Mouse (Mus musculus): Measurements from ENCODE around the gene Serpina1b. TPM values are rescaled to one million over a fixed set of nuclear protein-coding genes. Genes with fewer than 3 reads are reported as not detected.
"Not testable (repeated sequence)": the region's sequence is repeated elsewhere in the genome, so short reads cannot be mapped to it uniquely, and the experiment has no call there.

Serpina1b gene
- polyA plus RNA-seq, 1 experiment: 97.4 TPM

GRCm38 (mm10) chr12:103700144-103700750, 129.9 kb downstream of the Serpina1b start:
- no peak for DNase-seq (ENCODE audit: low read depth)

GRCm38 (mm10) chr12:103695429-103695828, 134.7 kb downstream of the Serpina1b start, which contains the start of gene Serpina1f:
TSS of gene Serpina1f (minus strand) at chr12:103695529.
- no peak for DNase-seq (ENCODE audit: low read depth)

GRCm38 (mm10) chr12:103688221-103688814, 141.9 kb downstream of the Serpina1b start:
- no peak for DNase-seq (ENCODE audit: low read depth)

GRCm38 (mm10) chr12:103687021-103687420, 143.2 kb downstream of the Serpina1b start:
- no peak for DNase-seq (ENCODE audit: low read depth)

GRCm38 (mm10) chr12:103686050-103686449, 144.1 kb downstream of the Serpina1b start:
- DNase-seq (ENCODE audit: low read depth): no peak

- no peak for DNase-seq (ENCODE audit: low read depth)
Measured at GRCm38 (mm10) chr12:103685386-103685785, 144.8 kb downstream of the Serpina1b start.

GRCm38 (mm10) chr12:103683775-103684174, 146.4 kb downstream of the Serpina1b start:
- DNase-seq (ENCODE audit: low read depth): no peak

GRCm38 (mm10) chr12:103681739-103682138, 148.4 kb downstream of the Serpina1b start:
- no peak for DNase-seq (ENCODE audit: low read depth)

- no peak for DNase-seq (ENCODE audit: low read depth)
Measured at GRCm38 (mm10) chr12:103681169-103681568, 149.0 kb downstream of the Serpina1b start.

- DNase-seq (ENCODE audit: low read depth): not testable (repeated sequence)
Measured at GRCm38 (mm10) chr12:103679853-103680252, 150.3 kb downstream of the Serpina1b start.

Other genes with a start within 250 kb of the Serpina1b start
- gene Serpina10, start 198.9 kb downstream of the Serpina1b start, polyA plus RNA-seq (2012; rRNA removed): not detected in 2 replicates
- gene Serpina6, start 173.2 kb downstream of the Serpina1b start, polyA plus RNA-seq (2012; rRNA removed): 0.07 and 0.22 TPM in 2 replicates
- gene Serpina16, start 154.2 kb downstream of the Serpina1b start, polyA plus RNA-seq (2012; rRNA removed): 428 and 754 TPM in 2 replicates
- gene Serpina1f, start 134.8 kb downstream of the Serpina1b start, polyA plus RNA-seq (2012; rRNA removed): 1,703 and 1,721 TPM in 2 replicates
- 2.5 and 4.3 TPM in 2 replicates for gene Serpina1d, start 56.8 kb downstream of the Serpina1b start, polyA plus RNA-seq (2012; rRNA removed)
- 4.8 and 41.4 TPM in 2 replicates for gene Serpina1a, start 33.2 kb upstream of the Serpina1b start, polyA plus RNA-seq (2012; rRNA removed)
- gene Serpina1c, start 74.5 kb upstream of the Serpina1b start, polyA plus RNA-seq (2012; rRNA removed): 5.4 and 7.3 TPM in 2 replicates
- 0.36 and 0.85 TPM in 2 replicates for gene Serpina1e, start 128.6 kb upstream of the Serpina1b start, polyA plus RNA-seq (2012; rRNA removed)
- not detected in 2 replicates for gene Serpina11, start 159.6 kb upstream of the Serpina1b start, polyA plus RNA-seq (2012; rRNA removed)
- gene Serpina9, start 183.4 kb upstream of the Serpina1b start, polyA plus RNA-seq (2012; rRNA removed): not detected in 2 replicates
- 0.07 TPM in 1 of 2 replicates, not detected in the other for gene Serpina12, start 214.1 kb upstream of the Serpina1b start, polyA plus RNA-seq (2012; rRNA removed)

Data from gonadal fat pad, adult 2 months (tissue).